Mouse (Mus musculus) liver, embryonic 14.5 days (tissue): Measurements from ENCODE around the gene Olfr1310. TPM values are rescaled to one million over a fixed set of nuclear protein-coding genes. Genes with fewer than 3 reads are reported as not detected.
"Not testable (repeated sequence)": the region's sequence is repeated elsewhere in the genome, so short reads cannot be mapped to it uniquely, and the experiment has no call there.

Experiments
- ATAC-seq: fragments of 200-750 bp; cut with Nextera tagmentation; 2 replicates; pipeline ENCODE4 v1.8.0; 2017; ENCODE audit warnings: moderate number of reproducible peaks, mild to moderate bottlenecking, moderate library complexity; ENCODE audit not compliant: insufficient read depth
- DNase-seq, 3 experiments: peaks; one replicate each; pipeline ENCODE4 v3.0.0-alpha.2; 2012 to 2013; ENCODE audit warnings: low read depth in 3 of 3, low spot score in 3 of 3
- H3K27ac ChIP-seq: fragments of 300-500 bp; sonication (generic); 2 replicates; pipeline ENCODE4 v1.5.1; 2014; ENCODE audit warnings: moderate library complexity, mild to moderate bottlenecking, control low read depth, inconsistent platforms
- H3K27me3 ChIP-seq: fragments of 300-500 bp; sonication (generic); 2 replicates; pipeline ENCODE4 v1.6.1; 2014; ENCODE audit warnings: mild to moderate bottlenecking, low read length, moderate library complexity; ENCODE audit not compliant: control insufficient read depth, insufficient read depth
- H3K36me3 ChIP-seq: fragments of 300-500 bp; sonication (generic); replicated peaks from 2 replicates; pipeline ENCODE4 v1.6.1; 2014; ENCODE audit warnings: low read depth; ENCODE audit not compliant: control insufficient read depth, insufficient read depth
- H3K4me1 ChIP-seq, 2 experiments: fragments of 200-500 bp in 1 of 2; fragments of 300-500 bp in 1 of 2; sonication (generic) in 1 of 2; replicated peaks; 2 replicates each; pipeline ENCODE4 v1.6.1; 2012 to 2014; ENCODE audit warnings: antibody characterized with exemption in 1 of 2, inconsistent platforms in 1 of 2, low read length in 1 of 2; ENCODE audit not compliant: control insufficient read depth in 2 of 2, insufficient read depth in 2 of 2
- H3K4me2 ChIP-seq: fragments of 300-500 bp; sonication (generic); 2 replicates; pipeline ENCODE4 v1.6.1; 2014; ENCODE audit warnings: low read depth, mild to moderate bottlenecking, control low read depth, moderate library complexity
- H3K4me3 ChIP-seq, 2 experiments: fragments of 200-500 bp in 1 of 2; fragments of 300-500 bp in 1 of 2; sonication (generic) in 1 of 2; 2 replicates each; pipeline ENCODE4 v1.5.1; 2012 to 2014; ENCODE audit warnings: low read depth in 2 of 2, low read length in 2 of 2, mild to moderate bottlenecking in 2 of 2, control low read depth in 1 of 2, inconsistent platforms in 1 of 2, moderate library complexity in 1 of 2; ENCODE audit not compliant: insufficient read depth in 1 of 2
- H3K9ac ChIP-seq: fragments of 300-500 bp; sonication (generic); replicated peaks from 2 replicates; pipeline ENCODE4 v1.6.1; 2014; ENCODE audit warnings: mild to moderate bottlenecking, control low read depth, moderate library complexity
- H3K9me3 ChIP-seq: fragments of 300-500 bp; sonication (generic); 2 replicates; pipeline ENCODE4 v1.6.1; 2016; ENCODE audit warnings: low read length, mixed read lengths; ENCODE audit not compliant: control insufficient read depth
- CTCF ChIP-seq: IDR thresholded peaks from 2 replicates; pipeline ENCODE4 v1.5.1; 2016; ENCODE audit warnings: antibody characterized with exemption, low read depth, control low read depth
- EP300 ChIP-seq: IDR thresholded peaks from 2 replicates; pipeline ENCODE4 v1.6.1; 2016; ENCODE audit warnings: antibody characterized with exemption, low read depth
- WGBS: fragments of 180-500 bp; shearing (Covaris S2); extraction: QIAGEN DNeasy Blood & Tissue Kit; methylation state at CpG from one replicate; pipeline ENCODE4 v1.1.7; 2014; ENCODE audit not compliant: insufficient replicate concordance; 5-methylcytosine and 5-hydroxymethylcytosine counted together
- polyA plus RNA-seq, 2 experiments: library from polyadenylated mRNA; depleted of rRNA in 1 of 2; stranded (reverse) in 1 of 2; unstranded in 1 of 2; fragments of >200 nt; fragmentation: Nextera tagmentation in 1 of 2; extraction: Ambion mirVana in 1 of 2; gene quantifications; 2 replicates each; pipeline versions ENCODE4 v1.2.1 to v1.2.3; 2012 to 2014

The Olfr1310 gene
- not detected in 2 replicates for polyA plus RNA-seq (2012; rRNA removed)
- polyA plus RNA-seq (2014; fragmentation: Nextera tagmentation; extraction: Ambion mirVana) = not detected in 2 replicates

DNA sequence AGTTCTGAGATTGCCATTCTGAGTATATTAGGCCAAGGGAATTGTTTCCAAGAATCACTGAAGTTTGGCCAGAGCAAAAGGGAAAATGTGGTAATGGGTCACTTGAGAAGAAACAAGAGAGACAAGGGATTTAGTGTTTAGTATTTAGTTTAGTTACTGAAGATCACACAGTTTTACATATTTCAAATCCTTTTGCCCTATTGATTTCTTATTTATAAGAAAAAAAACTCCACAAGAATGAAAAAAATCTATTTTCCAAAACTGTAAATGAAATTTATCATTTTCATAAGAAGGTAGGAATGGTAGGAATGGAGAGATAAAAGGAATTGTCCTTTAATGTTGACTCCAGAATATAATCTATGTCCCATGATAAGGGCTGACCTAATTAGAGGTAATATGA lies at the start of gene Olfr1310:
Gene Olfr1310, minus strand, starts transcription at position 101 of the 400 bp plus-strand sequence.
- Histone ChIP-seq H3K36me3 (no peaks in the 10 kb centered on the region), H3K4me3 (no peak within 1 kb of the TSS), H3K27ac (no peak within 1 kb of the TSS), H3K27me3 (no peaks in the 10 kb centered on the region), H3K9me3 (no peaks in the 10 kb centered on the region), H3K9ac (no peak within 1 kb of the TSS), H3K4me1 (no peaks in the 10 kb centered on the region), H3K4me2 (no peak within 1 kb of the TSS)
- DNase-seq = no peak
- TF ChIP-seq CTCF = no peak
- TF ChIP-seq EP300 = no peak
- no peak for ATAC-seq

- TF ChIP-seq EP300 (no peak), CTCF (no peak)
- Histone ChIP-seq H3K4me3 (no peak within 1 kb of the TSS), H3K36me3 (no peaks in the 10 kb centered on the region), H3K4me2 (no peak within 1 kb of the TSS), H3K9ac (no peak within 1 kb of the TSS), H3K27ac (no peak within 1 kb of the TSS), H3K4me1 (no peaks in the 10 kb centered on the region), H3K27me3 (no peaks in the 10 kb centered on the region), H3K9me3 (no peaks in the 10 kb centered on the region)
- DNase-seq (no peak), ATAC-seq (no peak)
- 8% methylated on average over 1 of the region's 1 CpGs for WGBS
Measured at GRCm38 (mm10) chr2:112050138-112050537, 37.6 kb upstream of the Olfr1310 start, which contains the start of gene Olfr1312. Gene Olfr1312 (minus strand): TSS chr2:112050238.

- 30% methylated on average over 6 of the region's 6 CpGs for WGBS
- ATAC-seq, DNase-seq: not testable (repeated sequence)
Measured at GRCm38 (mm10) chr2:112026971-112027370, 14.5 kb upstream of the Olfr1310 start.

DNA sequence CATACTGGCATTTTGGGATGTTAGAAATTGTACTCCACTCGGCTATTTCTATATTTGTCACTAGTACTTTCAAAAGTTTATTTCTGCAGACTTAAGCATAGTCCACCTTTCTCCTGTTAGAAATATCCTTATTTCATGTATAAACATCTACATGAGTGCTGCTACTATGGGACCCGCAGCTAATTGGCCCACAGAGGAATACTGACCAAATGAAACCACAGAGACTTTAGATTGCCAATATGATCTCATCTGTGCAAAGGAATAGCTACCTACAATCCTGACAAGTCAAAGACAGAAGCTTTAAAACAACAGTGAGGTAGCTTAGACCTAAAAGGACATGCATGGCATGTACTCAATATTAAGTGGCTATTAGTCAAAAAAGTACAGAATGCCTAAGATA lies 11.8 kb upstream of the Olfr1310 start, which contains the start of gene Olfr1311:
Gene Olfr1311, minus strand, starts transcription at position 101 of the 400 bp plus-strand sequence.
- no peaks in the 10 kb centered on the region for H3K4me1 ChIP-seq
- no peak within 1 kb of the TSS for H3K4me2 ChIP-seq
- H3K27me3 ChIP-seq = no peaks in the 10 kb centered on the region
- DNase-seq (no peak), ATAC-seq (no peak)
- TF ChIP-seq CTCF (no peak), EP300 (no peak)
- H3K9ac ChIP-seq = no peak within 1 kb of the TSS
- no peak within 1 kb of the TSS for H3K27ac ChIP-seq
- 59% methylated on average over 2 of the region's 2 CpGs for WGBS
- no peaks in the 10 kb centered on the region for H3K9me3 ChIP-seq
- H3K4me3 ChIP-seq = no peak within 1 kb of the TSS
- no peaks in the 10 kb centered on the region for H3K36me3 ChIP-seq

More at GRCm38 (mm10) chr2:112026971-112027370, 14.5 kb upstream of the Olfr1310 start:
- H3K9me3 ChIP-seq, H3K36me3 ChIP-seq, H3K27ac ChIP-seq, H3K4me2 ChIP-seq, H3K27me3 ChIP-seq, H3K4me1 ChIP-seq, H3K9ac ChIP-seq, H3K4me3 ChIP-seq: not testable (repeated sequence)

- H3K4me1 ChIP-seq = no peaks in the 10 kb centered on the region
- H3K9ac ChIP-seq = no peak overlapping the region
- DNase-seq = no peak
- 59% methylated on average over 3 of the region's 3 CpGs for WGBS
- H3K27me3 ChIP-seq = no peaks in the 10 kb centered on the region
- no peak overlapping the region for H3K4me3 ChIP-seq
- H3K4me2 ChIP-seq = no peak overlapping the region
- no peak for ATAC-seq
- no peak overlapping the region for H3K27ac ChIP-seq
- H3K36me3 ChIP-seq = no peaks in the 10 kb centered on the region
- no peaks in the 10 kb centered on the region for H3K9me3 ChIP-seq
- TF ChIP-seq CTCF (no peak), EP300 (no peak)
Measured at GRCm38 (mm10) chr2:112014900-112015299, 2.4 kb upstream of the Olfr1310 start.
